Mouse (Mus musculus) embryonic facial prominence, embryonic 10.5 days (tissue): ENCODE results near the gene Snx7. TPM values are rescaled to one million over a fixed set of nuclear protein-coding genes. Genes with fewer than 3 reads are reported as not detected.

Experiments used
- DNase-seq: peaks from one replicate; pipeline ENCODE4 v3.0.0-alpha.2; 2017; ENCODE audit warnings: low spot score
- H3K27ac ChIP-seq: fragments of 300-500 bp; sonication (generic); replicated peaks from 2 replicates; pipeline ENCODE4 v1.5.1; 2016; ENCODE audit warnings: mild to moderate bottlenecking
- H3K27me3 ChIP-seq: fragments of 300-500 bp; sonication (generic); replicated peaks from 2 replicates; pipeline ENCODE4 v1.6.1; 2016; ENCODE audit warnings: low read depth, mild to moderate bottlenecking; ENCODE audit not compliant: poor library complexity, severe bottlenecking
- H3K36me3 ChIP-seq: fragments of 300-500 bp; sonication (generic); replicated peaks from 2 replicates; pipeline ENCODE4 v1.6.1; 2016; ENCODE audit warnings: mild to moderate bottlenecking, moderate library complexity
- H3K4me1 ChIP-seq: fragments of 300-500 bp; sonication (generic); 2 replicates; pipeline ENCODE4 v1.6.1; 2016
- H3K4me3 ChIP-seq: fragments of 300-500 bp; sonication (generic); 2 replicates; pipeline ENCODE4 v1.5.1; 2016; ENCODE audit warnings: mild to moderate bottlenecking, moderate library complexity
- H3K9me3 ChIP-seq: fragments of 300-500 bp; sonication (generic); 2 replicates; pipeline ENCODE4 v1.6.1; 2016; ENCODE audit warnings: mild to moderate bottlenecking
- WGBS: fragments of 180-500 bp; shearing (Covaris S2); methylation state at CpG from one replicate; pipeline ENCODE4 v1.1.7; 2016; 5-methylcytosine and 5-hydroxymethylcytosine counted together
- polyA plus RNA-seq: library from polyadenylated mRNA; unstranded; fragments of >200 nt; fragmentation: Nextera tagmentation; extraction: Ambion mirVana; gene quantifications from 2 replicates; pipeline ENCODE4 v1.2.1, GENCODE M21; 2016

The Snx7 gene
- polyA plus RNA-seq, 1 experiment from 2014 or later = 14.1 TPM

- H3K27me3 ChIP-seq = no peaks in the 10 kb centered on the region
These were observed 74.2 kb downstream of the Snx7 start for GRCm38 (mm10) chr3:117794501-117794900.

GRCm38 (mm10) chr3:117791951-117792350 is 76.8 kb downstream of the Snx7 start:
- Histone ChIP-seq H3K9me3 (no peaks in the 10 kb centered on the region), H3K4me3 (no peak overlapping the region), H3K4me1 (peaks cover 5% of the 10 kb centered on the region; the same call in 1 of the 2 replicates), H3K27me3 (no peaks in the 10 kb centered on the region), H3K36me3 (no peaks in the 10 kb centered on the region), H3K27ac (no peak overlapping the region)
- WGBS = 78% methylated on average over 4 of the region's 4 CpGs
- no peak for DNase-seq

More at GRCm38 (mm10) chr3:117794501-117794900, 74.2 kb downstream of the Snx7 start:
- no peak for DNase-seq
- Histone ChIP-seq H3K27ac (no peak overlapping the region), H3K36me3 (no peaks in the 10 kb centered on the region), H3K4me3 (no peak overlapping the region), H3K4me1 (no peaks in the 10 kb centered on the region), H3K9me3 (no peaks in the 10 kb centered on the region)

GRCm38 (mm10) chr3:117791273-117791672 is 77.5 kb downstream of the Snx7 start:
- Histone ChIP-seq H3K36me3 (no peaks in the 10 kb centered on the region), H3K27me3 (no peaks in the 10 kb centered on the region), H3K9me3 (no peaks in the 10 kb centered on the region), H3K27ac (no peak overlapping the region), H3K4me3 (no peak overlapping the region), H3K4me1 (peaks cover 5% of the 10 kb centered on the region; the same call in 1 of the 2 replicates)
- 82% methylated on average over 2 of the region's 2 CpGs for WGBS
- no peak for DNase-seq

GRCm38 (mm10) chr3:117788800-117789693 is 79.7 kb downstream of the Snx7 start:
- H3K36me3 ChIP-seq = no peaks in the 10 kb centered on the region
- peak; percentile 43 for DNase-seq
- 69% methylated on average over 14 of the region's 14 CpGs for WGBS

GRCm38 (mm10) chr3:117787247-117787646 is 81.5 kb downstream of the Snx7 start:
- DNase-seq = no peak
- Histone ChIP-seq H3K4me3 (no peak overlapping the region), H3K9me3 (no peaks in the 10 kb centered on the region), H3K27ac (no peak overlapping the region), H3K36me3 (no peaks in the 10 kb centered on the region), H3K27me3 (no peaks in the 10 kb centered on the region), H3K4me1 (peaks cover 5% of the 10 kb centered on the region; the same call in 1 of the 2 replicates)
- 51% methylated on average over 6 of the region's 6 CpGs for WGBS

More at GRCm38 (mm10) chr3:117788800-117789693, 79.7 kb downstream of the Snx7 start:
- no peaks in the 10 kb centered on the region for H3K27me3 ChIP-seq
- no peak overlapping the region for H3K4me3 ChIP-seq
- peaks cover 5% of the 10 kb centered on the region; the same call in 1 of the 2 replicates for H3K4me1 ChIP-seq
- no peak overlapping the region for H3K27ac ChIP-seq
- H3K9me3 ChIP-seq = no peaks in the 10 kb centered on the region

GRCm38 (mm10) chr3:117752151-117752757 is 116.5 kb downstream of the Snx7 start:
- no peak for DNase-seq
- H3K36me3 ChIP-seq = no peaks in the 10 kb centered on the region
- no peak overlapping the region for H3K27ac ChIP-seq
- no peaks in the 10 kb centered on the region for H3K27me3 ChIP-seq
- H3K4me1 ChIP-seq = no peaks in the 10 kb centered on the region
- H3K9me3 ChIP-seq = no peaks in the 10 kb centered on the region
- H3K4me3 ChIP-seq = no peak overlapping the region
- WGBS = 83% methylated on average over 5 of the region's 5 CpGs

GRCm38 (mm10) chr3:117751665-117752064 is 117.1 kb downstream of the Snx7 start:
- no peak overlapping the region for H3K4me3 ChIP-seq
- no peaks in the 10 kb centered on the region for H3K9me3 ChIP-seq
- 62% methylated on average over 2 of the region's 2 CpGs for WGBS
- no peak overlapping the region for H3K27ac ChIP-seq
- no peaks in the 10 kb centered on the region for H3K36me3 ChIP-seq
- DNase-seq = peak; percentile 13
- no peaks in the 10 kb centered on the region for H3K27me3 ChIP-seq
- H3K4me1 ChIP-seq = no peaks in the 10 kb centered on the region

- DNase-seq = no peak
- 89% methylated on average over 3 of the region's 3 CpGs for WGBS
- H3K36me3 ChIP-seq = no peaks in the 10 kb centered on the region
- no peaks in the 10 kb centered on the region for H3K9me3 ChIP-seq
- H3K27ac ChIP-seq = no peak overlapping the region
- H3K4me1 ChIP-seq = no peaks in the 10 kb centered on the region
- no peak overlapping the region for H3K4me3 ChIP-seq
- no peaks in the 10 kb centered on the region for H3K27me3 ChIP-seq
These were observed 119.5 kb downstream of the Snx7 start for GRCm38 (mm10) chr3:117749256-117749655.

- H3K27me3 ChIP-seq = no peaks in the 10 kb centered on the region
- no peak for DNase-seq
- no peaks in the 10 kb centered on the region for H3K9me3 ChIP-seq
- 79% methylated on average over 5 of the region's 5 CpGs for WGBS
- H3K36me3 ChIP-seq = no peaks in the 10 kb centered on the region
- H3K27ac ChIP-seq = no peak overlapping the region
- H3K4me1 ChIP-seq = no peaks in the 10 kb centered on the region
- no peak overlapping the region for H3K4me3 ChIP-seq
These were observed 129.0 kb downstream of the Snx7 start for GRCm38 (mm10) chr3:117739760-117740159.

GRCm38 (mm10) chr3:117732661-117733060 is 136.1 kb downstream of the Snx7 start:
- no peak for DNase-seq
- 81% methylated on average over 4 of the region's 4 CpGs for WGBS
- no peaks in the 10 kb centered on the region for H3K4me1 ChIP-seq
- H3K9me3 ChIP-seq = no peaks in the 10 kb centered on the region
- H3K27ac ChIP-seq = no peak overlapping the region
- no peaks in the 10 kb centered on the region for H3K27me3 ChIP-seq
- no peak overlapping the region for H3K4me3 ChIP-seq
- H3K36me3 ChIP-seq = no peaks in the 10 kb centered on the region
